Comparison of ENCODE assay signal across 8 mouse cellular contexts in genomic region chr7:19001066-19001806, GRCm38 (mm10). TPM values are rescaled to one million over a fixed set of nuclear protein-coding genes. Genes with fewer than 3 reads are reported as not detected.
DNase-seq lines count a peak whose midpoint lies in the region; ATAC-seq and TF ChIP-seq lines count a peak whose summit lies in the region.

No protein-coding gene starts in this region.

- peak overlapping the region; percentile 43; the same call in 1 of the 2 replicates for H3K9ac ChIP-seq in forebrain, embryonic 14.5 days (ENCODE audit: low read length)
- H3K9ac ChIP-seq in limb, embryonic 13.5 days: peak overlapping the region; percentile 53
- H3K9ac ChIP-seq in midbrain, embryonic 12.5 days (replicated peaks): peak overlapping the region; percentile 51; the same call in 1 of the 2 replicates

- TF ChIP-seq CTCF in thymus, adult 2 months (IDR thresholded peaks at IDR 0.05; ENCODE audit: borderline replicate concordance, control insufficient read depth, extremely low read depth, insufficient read depth, low read length, poor library complexity): no peak

- H3K4me1 ChIP-seq in forebrain, embryonic 14.5 days (ENCODE audit: control insufficient read depth, insufficient read depth, low read length): peaks cover 11% of the 10 kb centered on the region
- peaks cover 74% of the 10 kb centered on the region for H3K4me1 ChIP-seq in hindbrain, embryonic 10.5 days (replicated peaks)
- peaks cover 40% of the 10 kb centered on the region for H3K4me1 ChIP-seq in limb, embryonic 13.5 days
- peaks cover 44% of the 10 kb centered on the region for H3K4me1 ChIP-seq in midbrain, embryonic 12.5 days
- peaks cover 40% of the 10 kb centered on the region for H3K4me1 ChIP-seq in thymus, adult 2 months (replicated peaks; ENCODE audit: control insufficient read depth, insufficient read depth, low read length)

- no peaks in the 10 kb centered on the region for H3K9me3 ChIP-seq in forebrain, embryonic 14.5 days (replicated peaks; ENCODE audit: control insufficient read depth, low read length)
- H3K9me3 ChIP-seq in hindbrain, embryonic 10.5 days: no peaks in the 10 kb centered on the region
- no peaks in the 10 kb centered on the region for H3K9me3 ChIP-seq in limb, embryonic 13.5 days
- H3K9me3 ChIP-seq in midbrain, embryonic 12.5 days: no peaks in the 10 kb centered on the region

- DNase-seq in CD4-positive, CD25-positive, alpha-beta regulatory T cell, adult 2 months (ENCODE audit: low read depth, low spot score): peak; percentile 91
- DNase-seq in forebrain, embryonic 14.5 days (ENCODE audit: low spot score): no peak
- peak; percentile 64 for DNase-seq in hindbrain, embryonic 10.5 days (ENCODE audit: low spot score)
- DNase-seq in thymus, adult 2 months: peak; percentile 94
- DNase-seq in ovary, postnatal 10 days (ENCODE audit: low spot score): no peak

- peak overlapping the region; percentile 5; the same call in 1 of the 2 replicates for H3K4me3 ChIP-seq in forebrain, embryonic 14.5 days (ENCODE audit: low read depth, low read length)
- H3K4me3 ChIP-seq in hindbrain, embryonic 10.5 days: peak overlapping the region; percentile 50
- H3K4me3 ChIP-seq in limb, embryonic 13.5 days: peak overlapping the region; percentile 33
- H3K4me3 ChIP-seq in midbrain, embryonic 12.5 days: peak overlapping the region; percentile 33
- H3K4me3 ChIP-seq in thymus, adult 2 months (ENCODE audit: control insufficient read depth, insufficient read depth, low read length): peak overlapping the region; percentile 77

- TF ChIP-seq POLR2A in thymus, adult 2 months (IDR thresholded peaks at IDR 0.05; ENCODE audit: control insufficient read depth, extremely low read depth, insufficient read depth, low read length, poor library complexity): peak; percentile 84

- peak; percentile 75 for ATAC-seq in activated CD4-positive, CD25-positive, alpha-beta regulatory T cell, adult 4 months
- ATAC-seq in forebrain, embryonic 14.5 days: no peak
- ATAC-seq in limb, embryonic 13.5 days (ENCODE audit: low FRiP score, low read depth): no peak
- no peak for ATAC-seq in midbrain, embryonic 12.5 days (ENCODE audit: low FRiP score, low read depth)

- H3K27me3 ChIP-seq in forebrain, embryonic 14.5 days (replicated peaks; ENCODE audit: control insufficient read depth, insufficient read depth, low read length): no peaks in the 10 kb centered on the region
- H3K27me3 ChIP-seq in hindbrain, embryonic 10.5 days (ENCODE audit: insufficient read depth, poor library complexity, severe bottlenecking): no peaks in the 10 kb centered on the region
- H3K27me3 ChIP-seq in limb, embryonic 13.5 days: no peaks in the 10 kb centered on the region
- no peaks in the 10 kb centered on the region for H3K27me3 ChIP-seq in midbrain, embryonic 12.5 days
- H3K27me3 ChIP-seq in thymus, adult 2 months (ENCODE audit: control insufficient read depth, insufficient read depth, low read length): no peaks in the 10 kb centered on the region

- H3K27ac ChIP-seq in forebrain, embryonic 14.5 days (ENCODE audit: low read depth, low read length): no peak overlapping the region
- peak overlapping the region; percentile 82 for H3K27ac ChIP-seq in hindbrain, embryonic 10.5 days
- H3K27ac ChIP-seq in limb, embryonic 13.5 days: 0 out of 2 replicates have a peak overlapping the region, but pooled peaks have one; percentile 73
- no peak overlapping the region for H3K27ac ChIP-seq in midbrain, embryonic 12.5 days (replicated peaks)
- H3K27ac ChIP-seq in thymus, adult 2 months (ENCODE audit: control insufficient read depth, insufficient read depth, low read length): peak overlapping the region; percentile 97

- 44% methylated on average over 18 of the region's 18 CpGs for WGBS in forebrain, embryonic 14.5 days
- 37% methylated on average over 18 of the region's 18 CpGs for WGBS in hindbrain, embryonic 10.5 days
- WGBS in limb, embryonic 13.5 days: 36% methylated on average over 17 of the region's 18 CpGs
- 45% methylated on average over 17 of the region's 18 CpGs for WGBS in midbrain, embryonic 12.5 days
- WGBS in thymus, adult 2 months: under 1% methylated on average over 18 of the region's 18 CpGs

- H3K4me2 ChIP-seq in forebrain, embryonic 14.5 days (ENCODE audit: low read length): peak overlapping the region; percentile 21; the same call in 1 of the 2 replicates
- H3K4me2 ChIP-seq in limb, embryonic 13.5 days (replicated peaks): peak overlapping the region; percentile 55
- peak overlapping the region; percentile 44 for H3K4me2 ChIP-seq in midbrain, embryonic 12.5 days (replicated peaks)

- H3K36me3 ChIP-seq in forebrain, embryonic 14.5 days (ENCODE audit: control insufficient read depth, insufficient read depth, low read length): peaks cover 15% of the 10 kb centered on the region
- H3K36me3 ChIP-seq in hindbrain, embryonic 10.5 days: peaks cover 30% of the 10 kb centered on the region
- H3K36me3 ChIP-seq in limb, embryonic 13.5 days: peaks cover 25% of the 10 kb centered on the region
- peaks cover 18% of the 10 kb centered on the region for H3K36me3 ChIP-seq in midbrain, embryonic 12.5 days
- H3K36me3 ChIP-seq in thymus, adult 2 months (ENCODE audit: control insufficient read depth, insufficient read depth, low read length): peaks cover 11% of the 10 kb centered on the region

RNA-seq across cellular contexts. Expression of gene Irf2bp1, which starts 2.6 kb away (rescaled TPM):
- polyA plus RNA-seq in activated CD4-positive, CD25-positive, alpha-beta regulatory T cell, adult 4 months (2017; shearing (Covaris generic)): 1 to 10 TPM; 2.0 to 3.0 TPM
- 25.9 and 33.3 TPM in 2 replicates for polyA plus RNA-seq in forebrain, embryonic 14.5 days (2014; fragmentation: Nextera tagmentation; extraction: Ambion mirVana)
- 23.2 and 31.1 TPM in 2 replicates for polyA plus RNA-seq in hindbrain, embryonic 10.5 days (2016; fragmentation: Nextera tagmentation; extraction: Ambion mirVana)
- polyA plus RNA-seq in limb, embryonic 13.5 days (2015; fragmentation: Nextera tagmentation; extraction: Ambion mirVana): 26.3 and 26.9 TPM in 2 replicates
- 41.6 and 43.1 TPM in 2 replicates for polyA plus RNA-seq in midbrain, embryonic 12.5 days (2016; fragmentation: Nextera tagmentation; extraction: Ambion mirVana)
- polyA plus RNA-seq in thymus, adult 2 months (2012; rRNA removed): 67.2 and 76.3 TPM in 2 replicates

RNA-seq across cellular contexts. Expression of gene Mypop, which starts 10.2 kb away (rescaled TPM):
- 1 to 10 TPM; 2.2 to 2.8 TPM for polyA plus RNA-seq in activated CD4-positive, CD25-positive, alpha-beta regulatory T cell, adult 4 months (2017; shearing (Covaris generic))
- 3.6 and 3.9 TPM in 2 replicates for polyA plus RNA-seq in forebrain, embryonic 14.5 days (2014; fragmentation: Nextera tagmentation; extraction: Ambion mirVana)
- polyA plus RNA-seq in hindbrain, embryonic 10.5 days (2016; fragmentation: Nextera tagmentation; extraction: Ambion mirVana): 4.1 and 5.0 TPM in 2 replicates
- 5.2 and 6.3 TPM in 2 replicates for polyA plus RNA-seq in limb, embryonic 13.5 days (2015; fragmentation: Nextera tagmentation; extraction: Ambion mirVana)
- 5.3 and 6.1 TPM in 2 replicates for polyA plus RNA-seq in midbrain, embryonic 12.5 days (2016; fragmentation: Nextera tagmentation; extraction: Ambion mirVana)
- 3.6 and 5.0 TPM in 2 replicates for polyA plus RNA-seq in thymus, adult 2 months (2012; rRNA removed)

RNA-seq across cellular contexts. Expression of gene Nanos2, which starts 14.0 kb away (rescaled TPM):
- polyA plus RNA-seq in activated CD4-positive, CD25-positive, alpha-beta regulatory T cell, adult 4 months (2017; shearing (Covaris generic)): under 1 TPM in 1 of 2 experiments, not detected in 1; 0.31 TPM
- 0.18 and 0.49 TPM in 2 replicates for polyA plus RNA-seq in forebrain, embryonic 14.5 days (2014; fragmentation: Nextera tagmentation; extraction: Ambion mirVana)
- polyA plus RNA-seq in hindbrain, embryonic 10.5 days (2016; fragmentation: Nextera tagmentation; extraction: Ambion mirVana): 0.09 TPM in 1 of 2 replicates, not detected in the other
- polyA plus RNA-seq in limb, embryonic 13.5 days (2015; fragmentation: Nextera tagmentation; extraction: Ambion mirVana): not detected in 2 replicates
- 0.20 and 0.33 TPM in 2 replicates for polyA plus RNA-seq in midbrain, embryonic 12.5 days (2016; fragmentation: Nextera tagmentation; extraction: Ambion mirVana)
- polyA plus RNA-seq in thymus, adult 2 months (2012; rRNA removed): 0.12 TPM in 1 of 2 replicates, not detected in the other

RNA-seq across cellular contexts. Expression of gene Foxa3, which starts 22.1 kb away (rescaled TPM):
- under 1 TPM in 1 of 2 experiments, not detected in 1; 0.16 TPM for polyA plus RNA-seq in activated CD4-positive, CD25-positive, alpha-beta regulatory T cell, adult 4 months (2017; shearing (Covaris generic))
- not detected in 2 replicates for polyA plus RNA-seq in forebrain, embryonic 14.5 days (2014; fragmentation: Nextera tagmentation; extraction: Ambion mirVana)
- 0.07 TPM in 1 of 2 replicates, not detected in the other for polyA plus RNA-seq in hindbrain, embryonic 10.5 days (2016; fragmentation: Nextera tagmentation; extraction: Ambion mirVana)
- 3.5 and 4.1 TPM in 2 replicates for polyA plus RNA-seq in limb, embryonic 13.5 days (2015; fragmentation: Nextera tagmentation; extraction: Ambion mirVana)
- 0.09 and 0.10 TPM in 2 replicates for polyA plus RNA-seq in midbrain, embryonic 12.5 days (2016; fragmentation: Nextera tagmentation; extraction: Ambion mirVana)
- 0.51 and 0.69 TPM in 2 replicates for polyA plus RNA-seq in thymus, adult 2 months (2012; rRNA removed)

RNA-seq across cellular contexts. Expression of gene Sympk, which starts 22.9 kb away (rescaled TPM):
- 10 to 100 TPM in 1 of 2 experiments, 1 to 10 TPM in 1; 10.0 to 10.3 TPM for polyA plus RNA-seq in activated CD4-positive, CD25-positive, alpha-beta regulatory T cell, adult 4 months (2017; shearing (Covaris generic))
- 19.1 and 22.7 TPM in 2 replicates for polyA plus RNA-seq in forebrain, embryonic 14.5 days (2014; fragmentation: Nextera tagmentation; extraction: Ambion mirVana)
- polyA plus RNA-seq in hindbrain, embryonic 10.5 days (2016; fragmentation: Nextera tagmentation; extraction: Ambion mirVana): 45.9 and 57.2 TPM in 2 replicates
- polyA plus RNA-seq in limb, embryonic 13.5 days (2015; fragmentation: Nextera tagmentation; extraction: Ambion mirVana): 33.6 and 37.8 TPM in 2 replicates
- 51.5 and 53.5 TPM in 2 replicates for polyA plus RNA-seq in midbrain, embryonic 12.5 days (2016; fragmentation: Nextera tagmentation; extraction: Ambion mirVana)
- polyA plus RNA-seq in thymus, adult 2 months (2012; rRNA removed): 150 and 189 TPM in 2 replicates

Comparison
In these comparisons a context has a peak if more than half of its experiments do, and no peak if none do; other contexts are left out.
1. DNase-seq: peak in CD4-positive, CD25-positive, alpha-beta regulatory T cell, adult 2 months (single experiment), hindbrain, embryonic 10.5 days (single experiment) and thymus, adult 2 months (single experiment); none in forebrain, embryonic 14.5 days (single experiment) and ovary, postnatal 10 days (single experiment).
2. H3K27ac ChIP-seq: peak in hindbrain, embryonic 10.5 days (single experiment), limb, embryonic 13.5 days (single experiment) and thymus, adult 2 months (single experiment); none in forebrain, embryonic 14.5 days (single experiment) and midbrain, embryonic 12.5 days (single experiment).
3. H3K4me3 ChIP-seq: peak in every context shown above with its lines; median percentile 77 in thymus, adult 2 months; 50 in hindbrain, embryonic 10.5 days; 33 in limb, embryonic 13.5 days; 33 in midbrain, embryonic 12.5 days; 5 in forebrain, embryonic 14.5 days.
4. Peak in every context shown above with its lines, with median percentiles within 50 percentile points of each other: H3K4me2 ChIP-seq and H3K9ac ChIP-seq.